Mouse (Mus musculus) stomach, adult 2 months (tissue): ENCODE results near the gene Olfr1217. TPM values are rescaled to one million over a fixed set of nuclear protein-coding genes. Genes with fewer than 3 reads are reported as not detected.

ENCODE experiments used
- polyA plus RNA-seq: library from polyadenylated mRNA; depleted of rRNA; stranded (reverse); fragments of >200 nt; gene quantifications from 2 replicates; pipeline ENCODE4 v1.2.3, GENCODE M21; 2012; rRNA removed

The Olfr1217 gene
- not detected in 2 replicates for polyA plus RNA-seq

GRCm38 (mm10) chr2:89031965-89032364 is at the start of gene Olfr1217:
Olfr1217 (minus strand) TSS chr2:89032065.

GRCm38 (mm10) chr2:89061087-89061486 is 29.2 kb upstream of the Olfr1217 start, which contains the start of gene Olfr1218:
Olfr1218 (minus strand) TSS chr2:89061187.

GRCm38 (mm10) chr2:89018240-89018639 is 13.6 kb downstream of the Olfr1217 start, which contains the start of gene Olfr1216:
Olfr1216 (minus strand) TSS chr2:89018340.

GRCm38 (mm10) chr2:89006873-89007272 is 25.0 kb downstream of the Olfr1217 start, which contains the start of gene Olfr1215:
Olfr1215 (minus strand) TSS chr2:89006973.

GRCm38 (mm10) chr2:88992553-88992952 is 39.3 kb downstream of the Olfr1217 start, which contains the start of gene Olfr1214:
Olfr1214 (minus strand) TSS chr2:88992653.

GRCm38 (mm10) chr2:88980181-88980580 is 51.7 kb downstream of the Olfr1217 start, which contains the start of gene Gm13762:
Gm13762 (minus strand) TSS chr2:88980281.

Other genes with a start within 250 kb of the Olfr1217 start
- gene Olfr1201, start 239.0 kb downstream of the Olfr1217 start, polyA plus RNA-seq: not detected in 2 replicates
- gene Olfr1202, start 217.6 kb downstream of the Olfr1217 start, polyA plus RNA-seq: not detected in 2 replicates
- not detected in 2 replicates for gene Olfr1205, start 202.3 kb downstream of the Olfr1217 start, polyA plus RNA-seq
- gene Olfr1204, start 182.8 kb downstream of the Olfr1217 start, polyA plus RNA-seq: not detected in 2 replicates
- gene Olfr1206, start 168.8 kb downstream of the Olfr1217 start, polyA plus RNA-seq: not detected in 2 replicates
- gene Olfr1208, start 129.8 kb downstream of the Olfr1217 start, polyA plus RNA-seq: not detected in 2 replicates
- gene Olfr1209, start 116.9 kb downstream of the Olfr1217 start, polyA plus RNA-seq: not detected in 2 replicates
- gene Olfr1211, start 94.0 kb downstream of the Olfr1217 start, polyA plus RNA-seq: not detected in 2 replicates
- gene Olfr1212, start 78.1 kb downstream of the Olfr1217 start, polyA plus RNA-seq: not detected in 2 replicates
- not detected in 2 replicates for gene Gm13762, start 51.8 kb downstream of the Olfr1217 start, polyA plus RNA-seq
- gene Olfr1214, start 39.4 kb downstream of the Olfr1217 start, polyA plus RNA-seq: not detected in 2 replicates
- not detected in 2 replicates for gene Olfr1215, start 25.1 kb downstream of the Olfr1217 start, polyA plus RNA-seq
- not detected in 2 replicates for gene Olfr1216, start 13.7 kb downstream of the Olfr1217 start, polyA plus RNA-seq
- not detected in 2 replicates for gene Olfr1218, start 29.1 kb upstream of the Olfr1217 start, polyA plus RNA-seq
- gene Olfr1219, start 51.4 kb upstream of the Olfr1217 start, polyA plus RNA-seq: not detected in 2 replicates
- not detected in 2 replicates for gene Olfr1220, start 74.8 kb upstream of the Olfr1217 start, polyA plus RNA-seq
- gene Olfr1221, start 85.2 kb upstream of the Olfr1217 start, polyA plus RNA-seq: not detected in 2 replicates
- gene Olfr1222, start 101.0 kb upstream of the Olfr1217 start, polyA plus RNA-seq: not detected in 2 replicates
- not detected in 2 replicates for gene Olfr1223, start 119.5 kb upstream of the Olfr1217 start, polyA plus RNA-seq
- gene Olfr1224-ps1, start 132.0 kb upstream of the Olfr1217 start, polyA plus RNA-seq: not detected in 2 replicates
- not detected in 2 replicates for gene Olfr1225, start 142.6 kb upstream of the Olfr1217 start, polyA plus RNA-seq
- not detected in 2 replicates for gene Olfr1226, start 168.0 kb upstream of the Olfr1217 start, polyA plus RNA-seq
- gene Olfr1228, start 222.0 kb upstream of the Olfr1217 start, polyA plus RNA-seq: not detected in 2 replicates